In the genomic region with DNA sequence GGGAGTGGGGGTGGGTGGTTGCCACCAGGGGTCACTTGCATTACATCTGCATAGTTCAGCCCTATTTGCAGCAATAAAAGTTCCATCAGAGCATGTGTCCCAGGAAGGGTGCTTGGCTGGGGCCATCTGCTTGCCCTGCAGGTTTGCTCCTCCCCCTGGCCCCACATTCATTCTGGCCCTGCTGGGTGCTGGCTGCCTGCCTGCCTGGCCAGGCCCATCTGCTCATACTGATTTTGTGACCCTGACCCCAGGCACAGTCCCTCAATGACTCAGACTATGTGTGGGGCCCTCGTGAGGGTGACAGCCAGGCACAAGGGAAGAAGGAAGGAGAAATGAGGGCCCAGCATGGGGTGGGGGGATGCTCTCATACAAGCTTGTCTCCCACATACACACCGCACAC, we compare ENCODE assay signal across 8 mouse cellular contexts. TPM values are rescaled to one million over a fixed set of nuclear protein-coding genes. Genes with fewer than 3 reads are reported as not detected.
DNase-seq lines count a peak whose midpoint lies in the region; ATAC-seq and TF ChIP-seq lines count a peak whose summit lies in the region.

No protein-coding gene starts in this region.

- TF ChIP-seq EP300 in liver, embryonic 14.5 days (IDR thresholded peaks at IDR 0.05; ENCODE audit: low read depth): no peak

- H3K4me2 ChIP-seq in heart, embryonic 15.5 days: no peak overlapping the region
- no peak overlapping the region for H3K4me2 ChIP-seq in liver, embryonic 14.5 days (ENCODE audit: low read depth)

- no peak overlapping the region for H3K27ac ChIP-seq in heart, embryonic 15.5 days
- no peak overlapping the region for H3K27ac ChIP-seq in liver, embryonic 14.5 days

- H3K27me3 ChIP-seq in heart, embryonic 15.5 days: 0 out of 2 replicates have a peak, but pooled peaks cover 2% of the 10 kb centered on the region
- H3K27me3 ChIP-seq in liver, embryonic 14.5 days (ENCODE audit: control insufficient read depth, insufficient read depth, low read length): no peaks in the 10 kb centered on the region

- H3K4me3 ChIP-seq in heart, embryonic 15.5 days: no peak overlapping the region
- no peak overlapping the region for H3K4me3 ChIP-seq in liver, embryonic 14.5 days (ENCODE audit: insufficient read depth in 1 of 2, low read depth in 2 of 2, low read length in 2 of 2)

- DNase-seq in heart, adult 8-10 months (ENCODE audit: low spot score): no peak
- DNase-seq in MN1 (ENCODE audit: low spot score): peak; percentile 72
- DNase-seq in cerebellum, postnatal 36 days: peak; percentile 88 to 89
- no peak for DNase-seq in liver, embryonic 14.5 days (ENCODE audit: low read depth in 3 of 3, low spot score in 3 of 3)
- no peak for DNase-seq in spleen, adult 12 weeks (ENCODE audit: low spot score)
- DNase-seq in left cerebral cortex, adult 8-10 months (ENCODE audit: low spot score in 2 of 2): no peak
- no peak for DNase-seq in ovary, postnatal 14 days (ENCODE audit: low spot score)

- peaks cover 3% of the 10 kb centered on the region; the same call in 1 of the 2 replicates for H3K4me1 ChIP-seq in heart, embryonic 15.5 days (replicated peaks)
- peaks cover 3 to 21% of the 10 kb centered on the region in 2 experiments; a peak in 3 of 4 replicates for H3K4me1 ChIP-seq in liver, embryonic 14.5 days (replicated peaks; ENCODE audit: control insufficient read depth in 2 of 2, insufficient read depth in 2 of 2, low read length in 1 of 2)

- H3K9ac ChIP-seq in heart, embryonic 15.5 days: no peak overlapping the region
- H3K9ac ChIP-seq in liver, embryonic 14.5 days (replicated peaks): no peak overlapping the region

- no peak for TF ChIP-seq CTCF in liver, embryonic 14.5 days (IDR thresholded peaks at IDR 0.05; ENCODE audit: low read depth)

- no peaks in the 10 kb centered on the region for H3K9me3 ChIP-seq in heart, embryonic 15.5 days (replicated peaks)
- no peaks in the 10 kb centered on the region for H3K9me3 ChIP-seq in liver, embryonic 14.5 days (ENCODE audit: control insufficient read depth, low read length)

- WGBS in heart, embryonic 15.5 days: 62% methylated on average over 2 of the region's 2 CpGs
- WGBS in liver, embryonic 14.5 days (ENCODE audit: insufficient replicate concordance): 43% methylated on average over 2 of the region's 2 CpGs

- no peaks in the 10 kb centered on the region for H3K36me3 ChIP-seq in heart, embryonic 15.5 days
- H3K36me3 ChIP-seq in liver, embryonic 14.5 days (replicated peaks; ENCODE audit: control insufficient read depth, insufficient read depth, low read depth): no peaks in the 10 kb centered on the region

- ATAC-seq in heart, embryonic 15.5 days (replicated peaks; ENCODE audit: insufficient number of reproducible peaks, insufficient read depth, low FRiP score, low read depth): peak; percentile 13; the same call in 1 of the 2 replicates
- peak; percentile 26; the same call in 1 of the 2 replicates for ATAC-seq in liver, embryonic 14.5 days (ENCODE audit: insufficient read depth)

RNA-seq across cellular contexts. Expression of gene Gadd45g, which starts 12.9 kb away (rescaled TPM):
- polyA plus RNA-seq in heart, embryonic 15.5 days (2015; fragmentation: Nextera tagmentation; extraction: Ambion mirVana): 47.3 and 49.1 TPM in 2 replicates
- 10 to 100 TPM in 2 of 4 experiments, 1 to 10 TPM in 2; 8.6 to 18.9 (median 10.7) TPM for total RNA-seq in heart, adult 8-10 months (2022)
- polyA plus RNA-seq in liver, embryonic 14.5 days (2012; rRNA removed): 11.4 and 14.4 TPM in 2 replicates
- polyA plus RNA-seq in liver, embryonic 14.5 days (2014; fragmentation: Nextera tagmentation; extraction: Ambion mirVana): 12.7 and 14.5 TPM in 2 replicates
- 10 to 100 TPM; 10.3 to 22.3 (median 14.1) TPM for total RNA-seq in left cerebral cortex, adult 8-10 months (2022)

RNA-seq across cellular contexts. Expression of gene Sema4d, which starts 40.1 kb away (rescaled TPM):
- 14.7 and 19.8 TPM in 2 replicates for polyA plus RNA-seq in heart, embryonic 15.5 days (2015; fragmentation: Nextera tagmentation; extraction: Ambion mirVana)
- 10 to 100 TPM; 56.5 to 72.3 (median 68.6) TPM for total RNA-seq in heart, adult 8-10 months (2022)
- polyA plus RNA-seq in liver, embryonic 14.5 days (2012; rRNA removed): 4.2 and 4.7 TPM in 2 replicates
- 4.6 and 6.1 TPM in 2 replicates for polyA plus RNA-seq in liver, embryonic 14.5 days (2014; fragmentation: Nextera tagmentation; extraction: Ambion mirVana)
- total RNA-seq in left cerebral cortex, adult 8-10 months (2022): 10 to 100 TPM; 71.1 to 80.0 (median 75.5) TPM

Comparison
In these comparisons a context has a peak if more than half of its experiments do, and no peak if none do; other contexts are left out.
1. DNase-seq: peak in MN1 (single experiment) and cerebellum, postnatal 36 days (2 of 2); none in heart, adult 8-10 months (single experiment), liver, embryonic 14.5 days (0 of 3), spleen, adult 12 weeks (single experiment), left cerebral cortex, adult 8-10 months (0 of 2) and ovary, postnatal 14 days (single experiment).